Mouse (Mus musculus): ENCODE data around the gene Bag3. TPM values are rescaled to one million over a fixed set of nuclear protein-coding genes. Genes with fewer than 3 reads are reported as not detected.

Bag3 gene
- total and polyA plus RNA-seq, 3 experiments: 0.13 to 0.24 TPM; not detected in 1

GRCm38 (mm10) chr7:128531929-128532328 lies 8.5 kb downstream of the Bag3 start:
- no peak overlapping the region for H3K27ac ChIP-seq (ENCODE audit: insufficient read depth, low read depth)
- H3K4me2 ChIP-seq (ENCODE audit: insufficient read depth, low read depth, poor library complexity, severe bottlenecking): no peak overlapping the region
- dilution Hi-C loops (cut with MboI; ENCODE audit: extremely low pct_ligation_motif_present, extremely low pct_unique_long_range_greater_than_20kb, low sequenced_read_pairs) (no loop called here), in situ Hi-C loops (cut with MboI; ENCODE audit: low pct_ligation_motif_present, low pct_unique_long_range_greater_than_20kb, low sequenced_read_pairs) (no loop called here)
- no peak for TF ChIP-seq MXI1 (IDR thresholded peaks at IDR 0.05; ENCODE audit: low read depth, low read length)
- TF ChIP-seq NELFE (IDR thresholded peaks at IDR 0.05; ENCODE audit: low read depth, low read length): no peak
- no peak for TF ChIP-seq USF1 (IDR thresholded peaks at IDR 0.05; ENCODE audit: low read depth, low read length)
- no peak for TF ChIP-seq MAFK (IDR thresholded peaks at IDR 0.05; ENCODE audit: insufficient replicate concordance, low read length)
- TF ChIP-seq POLR2A (IDR thresholded peaks at IDR 0.05; ENCODE audit: low read depth, low read length): no peak
- TF ChIP-seq ZMIZ1 (IDR thresholded peaks at IDR 0.05; ENCODE audit: low read depth, low read length): no peak
- no peak for TF ChIP-seq UBTF (IDR thresholded peaks at IDR 0.05; ENCODE audit: low read depth, low read length)
- TF ChIP-seq KAT2A (IDR thresholded peaks at IDR 0.05; ENCODE audit: insufficient replicate concordance, low read length): no peak
- TF ChIP-seq PAX5 (IDR thresholded peaks at IDR 0.05; ENCODE audit: low read length): no peak
- no peak for TF ChIP-seq CHD2 (IDR thresholded peaks at IDR 0.05; ENCODE audit: low read length)
- no peak for TF ChIP-seq JUND (conservative IDR thresholded peaks at IDR 0.05; ENCODE audit: low read depth, low read length)
- no peak for DNase-seq (ENCODE audit: extremely low read depth)
- peaks cover 3% of the 10 kb centered on the region in 2 experiments; a peak in 1 of 4 replicates for H3K4me1 ChIP-seq (ENCODE audit: control insufficient read depth in 1 of 2, insufficient read depth in 2 of 2)
- no peaks in the 10 kb centered on the region for H3K36me3 ChIP-seq (replicated peaks in 1 of 2; ENCODE audit: control insufficient read depth in 1 of 2, insufficient read depth in 1 of 2, low read length in 1 of 2)
- no peaks in the 10 kb centered on the region for H3K27me3 ChIP-seq (replicated peaks)
- H3K9me3 ChIP-seq (replicated peaks; ENCODE audit: low read length): no peaks in the 10 kb centered on the region
- no peaks in the 10 kb centered on the region for H3K79me2 ChIP-seq (replicated peaks; ENCODE audit: control insufficient read depth, extremely low read depth, insufficient read depth, poor library complexity, severe bottlenecking)
- no peak overlapping the region for H3K9ac ChIP-seq (ENCODE audit: insufficient read depth, low read depth)
- H3K4me3 ChIP-seq (replicated peaks in 1 of 3; ENCODE audit: low read depth in 2 of 3, low read length in 2 of 3, poor library complexity in 1 of 3): no peak overlapping the region

- no peak for TF ChIP-seq PAX5 (IDR thresholded peaks at IDR 0.05; ENCODE audit: low read length)
- TF ChIP-seq JUN (IDR thresholded peaks at IDR 0.05; ENCODE audit: insufficient read depth, low read depth, low read length): no peak
- no peak for TF ChIP-seq CTCF (conservative IDR thresholded peaks at IDR 0.05 in 1 of 2, IDR thresholded peaks at IDR 0.05 in 1 of 2; ENCODE audit: low read depth in 2 of 2, low read length in 2 of 2)
- TF ChIP-seq ELF1 (IDR thresholded peaks at IDR 0.05; ENCODE audit: low read depth, low read length): no peak
- TF ChIP-seq POLR2A (IDR thresholded peaks at IDR 0.05; ENCODE audit: low read depth, low read length): no peak
- no peak for TF ChIP-seq TCF12 (IDR thresholded peaks at IDR 0.05; ENCODE audit: low read depth, low read length)
- TF ChIP-seq MYC (IDR thresholded peaks at IDR 0.05; ENCODE audit: low read depth, low read length): no peak
- no peak for TF ChIP-seq NELFE (IDR thresholded peaks at IDR 0.05; ENCODE audit: low read depth, low read length)
- TF ChIP-seq BHLHE40 (IDR thresholded peaks at IDR 0.05; ENCODE audit: low read depth, low read length): no peak
- no peak for TF ChIP-seq SIN3A (IDR thresholded peaks at IDR 0.05; ENCODE audit: low read length)
- TF ChIP-seq JUND (conservative IDR thresholded peaks at IDR 0.05; ENCODE audit: low read depth, low read length): no peak
- TF ChIP-seq GABPA (IDR thresholded peaks at IDR 0.05; ENCODE audit: insufficient replicate concordance, low read depth, low read length): no peak
- TF ChIP-seq MAFK (IDR thresholded peaks at IDR 0.05; ENCODE audit: insufficient replicate concordance, low read length): no peak
- H3K4me1 ChIP-seq (ENCODE audit: control insufficient read depth in 1 of 2, insufficient read depth in 2 of 2): peaks cover 3 to 7% of the 10 kb centered on the region in 2 experiments; a peak in 1 of 4 replicates
- H3K79me2 ChIP-seq (replicated peaks; ENCODE audit: control insufficient read depth, extremely low read depth, insufficient read depth, poor library complexity, severe bottlenecking): no peaks in the 10 kb centered on the region
- no peaks in the 10 kb centered on the region for H3K27me3 ChIP-seq (replicated peaks)
- dilution Hi-C loops (cut with MboI; ENCODE audit: extremely low pct_ligation_motif_present, extremely low pct_unique_long_range_greater_than_20kb, low sequenced_read_pairs) (no loop called here), in situ Hi-C loops (cut with MboI; ENCODE audit: low pct_ligation_motif_present, low pct_unique_long_range_greater_than_20kb, low sequenced_read_pairs) (no loop called here)
- no peaks in the 10 kb centered on the region for H3K36me3 ChIP-seq (replicated peaks in 1 of 2; ENCODE audit: control insufficient read depth in 1 of 2, insufficient read depth in 1 of 2, low read length in 1 of 2)
- no peak overlapping the region for H3K4me3 ChIP-seq (replicated peaks in 1 of 3; ENCODE audit: low read depth in 2 of 3, low read length in 2 of 3, poor library complexity in 1 of 3)
- DNase-seq (ENCODE audit: extremely low read depth): no peak
- no peak overlapping the region for H3K4me2 ChIP-seq (ENCODE audit: insufficient read depth, low read depth, poor library complexity, severe bottlenecking)
- no peak overlapping the region for H3K9ac ChIP-seq (ENCODE audit: insufficient read depth, low read depth)
- no peaks in the 10 kb centered on the region for H3K9me3 ChIP-seq (replicated peaks; ENCODE audit: low read length)
- no peak overlapping the region for H3K27ac ChIP-seq (ENCODE audit: insufficient read depth, low read depth)
Measured at GRCm38 (mm10) chr7:128532441-128533166, 9.2 kb downstream of the Bag3 start.
